Mouse (Mus musculus): ENCODE measurements around the gene Synj2. TPM values are rescaled to one million over a fixed set of nuclear protein-coding genes. Genes with fewer than 3 reads are reported as not detected.
A peak's percentile ranks its signal among the peaks of the same experiment; 100 is the strongest.

Gene Synj2
- total and polyA plus RNA-seq, 3 experiments, result 1.2 to 2.5 TPM; not detected in 1

DNA sequence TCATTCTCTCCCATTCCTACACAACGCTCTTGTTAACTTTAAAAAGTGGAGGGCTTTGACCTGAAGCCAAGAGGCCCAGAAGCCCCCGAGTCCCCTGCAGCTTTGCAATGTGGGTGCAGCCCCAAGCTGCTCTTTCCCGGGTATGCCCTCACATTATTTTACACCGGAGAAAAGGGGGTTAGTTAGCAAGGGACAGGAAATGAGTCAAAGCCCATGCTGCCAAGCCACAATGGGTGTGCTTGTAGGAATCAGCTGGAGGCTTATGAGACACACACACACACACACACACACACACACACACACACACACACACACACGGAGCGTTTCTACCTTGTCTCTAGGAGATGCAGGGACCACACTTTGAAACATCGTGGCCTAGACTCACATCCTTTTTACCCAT, 60.8 kb downstream of the Synj2 start:
- Histone ChIP-seq H3K4me1 (ENCODE audit: control insufficient read depth in 1 of 2, insufficient read depth in 2 of 2, low read length in 2 of 2) (peaks cover 5 to 28% of the 10 kb centered on the region in 2 experiments), H3K27ac (ENCODE audit: control insufficient read depth, low read depth, low read length) (peak overlapping the region; percentile 71), H3K9ac (ENCODE audit: control insufficient read depth, low read depth, low read length, poor library complexity, severe bottlenecking) (peak overlapping the region; percentile 50), H3K79me2 (ENCODE audit: control insufficient read depth, insufficient read depth, low read length, poor library complexity) (no peaks in the 10 kb centered on the region), H3K4me3 (ENCODE audit: control insufficient read depth in 1 of 2, insufficient read depth in 1 of 2, low read depth in 2 of 2, low read length in 2 of 2) (peak overlapping the region; percentile 22 to 26), H3K27me3 (ENCODE audit: control insufficient read depth in 1 of 2, insufficient read depth in 2 of 2, low read length in 2 of 2) (no peaks in the 10 kb centered on the region), H3K36me3 (ENCODE audit: control insufficient read depth in 1 of 2, insufficient read depth in 2 of 2, low read length in 2 of 2) (peaks cover 0 to 14% of the 10 kb centered on the region in 2 experiments; a peak in 2 of 4 replicates), H3K9me3 (replicated peaks; ENCODE audit: insufficient read depth, low read length) (no peaks in the 10 kb centered on the region)
- TF ChIP-seq MEF2A (IDR thresholded peaks at IDR 0.05; ENCODE audit: extremely low read depth, insufficient replicate concordance, low read depth, low read length, poor library complexity, severe bottlenecking) (no peak), KAT2A (conservative IDR thresholded peaks at IDR 0.05; ENCODE audit: low read depth, low read length) (no peak), MAX (IDR thresholded peaks at IDR 0.05; ENCODE audit: low read length) (0 out of 2 replicates have a peak, but pooled peaks have one; percentile 5), EP300 (IDR thresholded peaks at IDR 0.05; ENCODE audit: low read depth in 1 of 2, low read length in 2 of 2) (0 out of 4 replicates have a peak, but pooled peaks of 1 of the 2 experiments have one; percentile 23), GABPA (IDR thresholded peaks at IDR 0.05; ENCODE audit: low read depth, low read length) (no peak), BHLHE40 (IDR thresholded peaks at IDR 0.05; ENCODE audit: borderline replicate concordance, low read depth, low read length) (no peak), ETS1 (IDR thresholded peaks at IDR 0.05; ENCODE audit: low read depth, low read length) (peak; percentile 85), NELFE (IDR thresholded peaks at IDR 0.05; ENCODE audit: low read depth, low read length) (no peak), TBP (IDR thresholded peaks at IDR 0.05; ENCODE audit: low read depth, low read length) (0 out of 2 replicates have a peak, but pooled peaks have one; percentile 6)
- peak; percentile 71 for DNase-seq (ENCODE audit: low read depth, low spot score)

- Histone ChIP-seq H3K4me1 (ENCODE audit: control insufficient read depth in 1 of 2, insufficient read depth in 2 of 2, low read length in 2 of 2) (peaks cover 6 to 34% of the 10 kb centered on the region in 2 experiments), H3K36me3 (ENCODE audit: control insufficient read depth in 1 of 2, insufficient read depth in 2 of 2, low read length in 2 of 2) (peaks cover 0 to 17% of the 10 kb centered on the region in 2 experiments; a peak in 2 of 4 replicates), H3K79me2 (ENCODE audit: control insufficient read depth, insufficient read depth, low read length, poor library complexity) (no peaks in the 10 kb centered on the region), H3K27ac (ENCODE audit: control insufficient read depth, low read depth, low read length) (no peak overlapping the region), H3K9me3 (replicated peaks; ENCODE audit: insufficient read depth, low read length) (no peaks in the 10 kb centered on the region), H3K27me3 (ENCODE audit: control insufficient read depth in 1 of 2, insufficient read depth in 2 of 2, low read length in 2 of 2) (no peaks in the 10 kb centered on the region), H3K9ac (ENCODE audit: control insufficient read depth, low read depth, low read length, poor library complexity, severe bottlenecking) (no peak overlapping the region), H3K4me3 (ENCODE audit: control insufficient read depth in 1 of 2, insufficient read depth in 1 of 2, low read depth in 2 of 2, low read length in 2 of 2) (no peak overlapping the region)
- DNase-seq (ENCODE audit: low read depth, low spot score), result no peak
- TF ChIP-seq ETS1 (IDR thresholded peaks at IDR 0.05; ENCODE audit: low read depth, low read length), result no peak
Measured at GRCm38 (mm10) chr17:6002563-6002962, 61.5 kb downstream of the Synj2 start.

- no peak overlapping the region for H3K4me3 ChIP-seq (ENCODE audit: control insufficient read depth in 1 of 2, insufficient read depth in 1 of 2, low read depth in 2 of 2, low read length in 2 of 2)
- no peaks in the 10 kb centered on the region for H3K27me3 ChIP-seq (ENCODE audit: control insufficient read depth in 1 of 2, insufficient read depth in 2 of 2, low read length in 2 of 2)
- DNase-seq (ENCODE audit: low read depth, low spot score), result no peak
- H3K36me3 ChIP-seq (ENCODE audit: control insufficient read depth in 1 of 2, insufficient read depth in 2 of 2, low read length in 2 of 2), result peaks cover 0 to 21% of the 10 kb centered on the region in 2 experiments; a peak in 2 of 4 replicates
- TF ChIP-seq GABPA (IDR thresholded peaks at IDR 0.05; ENCODE audit: low read depth, low read length), result no peak
- no peak for TF ChIP-seq ZC3H11A (IDR thresholded peaks at IDR 0.05; ENCODE audit: low read depth, low read length)
- no peak for TF ChIP-seq USF1 (IDR thresholded peaks at IDR 0.05; ENCODE audit: low read depth, low read length)
- no peak for TF ChIP-seq UBTF (IDR thresholded peaks at IDR 0.05; ENCODE audit: borderline replicate concordance, insufficient read depth, low read depth, low read length)
- TF ChIP-seq CTCF (IDR thresholded peaks at IDR 0.05 in 2 of 3, conservative IDR thresholded peaks at IDR 0.05 in 1 of 3; ENCODE audit: control insufficient read depth in 1 of 3, insufficient read depth in 1 of 3, low read depth in 2 of 3, low read length in 3 of 3, poor library complexity in 1 of 3, severe bottlenecking in 1 of 3), result no peak
- TF ChIP-seq CHD2 (IDR thresholded peaks at IDR 0.05; ENCODE audit: low read length), result no peak
- TF ChIP-seq TCF12 (IDR thresholded peaks at IDR 0.05; ENCODE audit: low read depth, low read length), result no peak
- TF ChIP-seq MYC (IDR thresholded peaks at IDR 0.05; ENCODE audit: low read depth, low read length), result no peak
- TF ChIP-seq NRF1 (IDR thresholded peaks at IDR 0.05; ENCODE audit: insufficient read depth, low read depth, low read length, poor library complexity, severe bottlenecking), result no peak
- no peak for TF ChIP-seq CHD1 (IDR thresholded peaks at IDR 0.05; ENCODE audit: low read depth, low read length)
- TF ChIP-seq GATA1 (IDR thresholded peaks at IDR 0.05; ENCODE audit: low read depth, low read length), result no peak
- TF ChIP-seq SMC3 (IDR thresholded peaks at IDR 0.05; ENCODE audit: low read depth, low read length), result no peak
- TF ChIP-seq MEF2A (IDR thresholded peaks at IDR 0.05; ENCODE audit: extremely low read depth, insufficient replicate concordance, low read depth, low read length, poor library complexity, severe bottlenecking), result no peak
- no peak for TF ChIP-seq TBP (IDR thresholded peaks at IDR 0.05; ENCODE audit: low read depth, low read length)
- no peak for TF ChIP-seq ZKSCAN1 (IDR thresholded peaks at IDR 0.05; ENCODE audit: low read depth, low read length)
- H3K9ac ChIP-seq (ENCODE audit: control insufficient read depth, low read depth, low read length, poor library complexity, severe bottlenecking), result no peak overlapping the region
- H3K4me1 ChIP-seq (ENCODE audit: control insufficient read depth in 1 of 2, insufficient read depth in 2 of 2, low read length in 2 of 2), result peaks cover 9 to 34% of the 10 kb centered on the region in 2 experiments
- no peak overlapping the region for H3K27ac ChIP-seq (ENCODE audit: control insufficient read depth, low read depth, low read length)
- no peaks in the 10 kb centered on the region for H3K9me3 ChIP-seq (replicated peaks; ENCODE audit: insufficient read depth, low read length)
- no peaks in the 10 kb centered on the region for H3K79me2 ChIP-seq (ENCODE audit: control insufficient read depth, insufficient read depth, low read length, poor library complexity)
Measured at GRCm38 (mm10) chr17:6003661-6004060, 62.6 kb downstream of the Synj2 start.
